Mouse (Mus musculus): ENCODE data around the gene Zic2.

The Zic2 gene

DNA sequence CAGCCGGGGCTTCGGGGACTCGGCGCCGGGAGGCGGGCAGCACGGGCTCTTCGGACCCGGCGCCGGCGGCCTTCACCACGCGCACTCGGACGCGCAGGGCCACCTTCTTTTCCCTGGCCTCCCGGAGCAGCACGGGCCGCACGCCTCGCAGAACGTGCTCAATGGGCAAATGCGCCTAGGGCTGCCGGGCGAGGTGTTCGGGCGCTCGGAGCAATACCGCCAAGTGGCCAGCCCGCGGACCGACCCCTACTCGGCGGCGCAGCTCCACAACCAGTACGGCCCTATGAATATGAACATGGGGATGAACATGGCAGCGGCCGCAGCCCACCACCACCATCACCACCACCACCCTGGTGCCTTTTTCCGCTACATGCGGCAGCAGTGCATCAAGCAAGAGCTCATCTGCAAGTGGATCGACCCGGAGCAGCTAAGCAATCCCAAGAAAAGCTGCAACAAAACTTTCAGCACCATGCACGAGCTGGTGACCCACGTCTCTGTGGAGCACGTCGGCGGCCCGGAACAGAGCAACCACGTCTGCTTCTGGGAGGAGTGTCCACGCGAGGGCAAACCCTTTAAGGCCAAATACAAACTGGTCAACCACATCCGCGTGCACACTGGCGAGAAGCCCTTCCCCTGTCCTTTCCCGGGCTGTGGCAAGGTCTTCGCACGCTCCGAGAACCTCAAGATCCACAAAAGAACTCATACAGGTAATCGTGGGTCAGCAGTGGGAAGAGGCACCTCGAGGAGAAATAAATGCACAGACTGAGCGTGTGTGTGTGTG lies 996 bp downstream of the Zic2 start:
- intact Hi-C loops (cut with DNase I): no loop called here

DNA sequence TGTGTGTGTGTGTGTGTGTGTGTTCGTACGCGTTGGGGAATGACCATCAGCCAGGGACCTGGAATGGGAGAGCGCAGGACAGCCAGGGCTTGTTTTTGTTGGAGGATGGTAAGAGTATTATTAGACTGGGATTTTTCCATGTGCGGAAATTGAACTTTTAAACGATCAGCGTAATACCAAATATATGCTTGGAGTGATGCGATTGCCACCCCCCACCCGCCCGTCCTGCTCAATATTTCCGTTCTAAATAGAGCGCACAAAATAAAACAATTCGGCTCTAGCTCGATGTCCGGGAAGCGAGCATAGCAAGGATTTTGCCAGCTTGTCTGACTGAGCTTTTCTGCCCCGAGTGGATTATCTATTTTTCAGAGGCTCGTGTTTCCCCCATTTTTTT lies 1.6 kb downstream of the Zic2 start:
- intact Hi-C loops (cut with DNase I): no loop called here

DNA sequence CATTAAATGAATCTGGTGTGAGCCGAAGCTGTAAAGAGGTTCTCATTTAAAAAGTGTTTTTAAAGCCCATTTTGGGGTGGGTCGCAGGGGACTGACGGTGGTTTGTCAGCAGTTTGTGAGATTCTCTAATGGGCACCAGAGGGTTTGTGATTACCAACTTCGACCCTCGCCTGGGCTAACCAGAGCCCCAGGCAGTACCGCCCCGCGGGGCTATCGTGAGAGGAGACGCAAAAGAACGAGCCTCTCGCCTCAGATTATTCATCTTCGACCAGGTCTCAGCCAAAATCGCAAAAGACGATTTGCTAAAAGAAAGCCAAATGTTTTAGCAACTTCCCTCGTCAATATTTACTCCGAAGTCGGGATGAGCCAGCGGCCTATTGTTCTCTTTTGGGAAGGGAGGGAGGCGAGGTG lies 2.0 kb downstream of the Zic2 start:
- intact Hi-C loops (cut with DNase I): no loop called here

DNA sequence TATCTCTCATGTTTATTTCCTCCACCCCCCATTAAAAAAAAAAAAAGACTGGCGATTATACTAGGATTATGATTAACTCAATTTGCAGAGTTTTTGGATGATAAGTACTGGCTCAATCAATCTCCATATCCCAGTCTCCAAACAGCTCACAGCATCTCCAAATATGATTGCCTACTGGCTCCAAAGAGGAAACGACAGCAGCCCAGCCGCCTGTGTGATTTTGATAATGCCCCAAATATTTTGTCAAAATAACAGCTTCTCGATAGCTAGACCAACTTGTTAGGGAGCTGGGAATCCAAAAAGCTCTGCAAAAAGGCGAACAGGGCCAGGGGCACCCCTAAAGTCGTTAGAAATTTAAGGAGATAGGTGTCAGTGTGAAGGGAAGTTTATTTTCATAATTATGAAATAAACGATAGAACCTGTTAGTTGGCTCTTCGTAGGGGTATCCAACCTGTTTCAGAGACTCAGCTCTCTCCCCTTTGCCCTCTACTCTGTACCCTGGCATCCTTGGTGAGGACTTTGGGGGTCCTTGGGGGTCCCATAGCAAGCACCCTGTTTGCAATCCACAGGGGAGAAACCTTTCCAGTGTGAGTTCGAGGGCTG lies 2.8 kb downstream of the Zic2 start:
- intact Hi-C loops (cut with DNase I): no loop called here

DNA sequence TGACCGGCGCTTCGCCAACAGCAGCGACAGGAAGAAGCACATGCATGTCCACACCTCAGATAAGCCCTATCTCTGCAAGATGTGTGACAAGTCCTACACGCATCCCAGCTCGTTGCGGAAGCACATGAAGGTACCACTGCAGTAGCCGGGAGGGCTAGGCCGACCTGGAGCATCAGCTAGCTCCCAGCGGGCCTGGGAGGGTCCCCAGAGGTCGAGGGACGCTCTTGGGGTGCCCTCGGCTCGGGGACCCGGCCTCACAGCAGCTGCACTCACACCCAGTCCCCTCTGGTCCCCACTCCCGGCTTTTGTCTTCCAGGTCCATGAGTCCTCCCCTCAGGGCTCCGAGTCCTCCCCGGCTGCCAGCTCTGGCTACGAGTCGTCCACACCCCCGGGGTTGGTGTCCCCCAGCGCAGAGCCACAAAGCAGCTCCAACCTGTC lies 3.4 kb downstream of the Zic2 start:
- intact Hi-C loops (cut with DNase I): no loop called here

DNA sequence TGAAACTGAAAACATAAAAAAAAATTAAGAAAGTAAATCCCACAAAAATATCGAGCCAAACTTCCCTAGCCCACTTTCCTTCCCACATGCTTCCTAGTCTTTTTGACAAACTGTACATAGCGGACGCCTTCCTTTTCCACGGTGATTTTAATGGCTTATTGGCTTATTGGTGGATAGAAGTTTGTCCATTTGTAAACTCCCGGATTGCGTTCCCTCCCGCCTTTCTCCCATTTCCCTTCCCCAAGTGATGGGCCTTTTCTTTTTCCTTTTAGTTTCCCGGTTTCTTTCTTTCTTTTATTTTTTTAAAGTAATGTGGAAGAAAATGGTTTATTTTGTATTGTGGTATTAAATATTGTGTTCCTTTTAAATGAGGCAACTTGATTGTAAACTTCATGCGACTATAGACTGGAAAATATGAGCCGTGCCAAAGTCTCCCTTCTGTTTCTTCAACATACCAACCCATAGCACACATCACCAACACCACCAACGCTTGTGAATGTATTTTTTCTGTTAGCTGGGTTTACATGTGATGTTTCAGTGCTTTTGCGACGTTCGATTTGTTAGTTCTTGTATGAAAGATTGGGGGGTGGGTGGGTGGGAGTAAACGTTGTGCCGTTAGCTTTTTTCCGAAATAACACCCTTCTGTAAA lies 4.3 kb downstream of the Zic2 start:
- intact Hi-C loops (cut with DNase I): no loop called here

DNA sequence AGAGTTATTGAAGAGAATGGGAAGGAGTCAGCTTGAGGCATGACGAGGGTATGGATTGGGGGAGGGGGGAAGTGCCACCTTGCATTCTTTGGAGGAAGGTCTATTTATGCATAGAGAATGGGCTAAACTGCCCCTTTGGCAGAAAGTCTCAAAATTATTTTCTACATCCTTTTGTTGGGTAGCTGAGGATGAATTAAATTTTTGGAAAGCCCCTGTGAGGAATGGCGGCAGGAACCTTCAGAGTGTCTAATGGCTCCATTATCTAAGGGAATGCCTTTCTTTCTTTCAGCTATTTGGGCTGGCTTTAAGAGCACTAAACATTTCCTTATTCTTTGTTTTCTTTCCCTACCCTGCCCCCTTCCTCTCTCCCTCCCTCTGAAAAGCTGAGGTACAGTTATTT lies 5.1 kb downstream of the Zic2 start:
- intact Hi-C loops (cut with DNase I): no loop called here

DNA sequence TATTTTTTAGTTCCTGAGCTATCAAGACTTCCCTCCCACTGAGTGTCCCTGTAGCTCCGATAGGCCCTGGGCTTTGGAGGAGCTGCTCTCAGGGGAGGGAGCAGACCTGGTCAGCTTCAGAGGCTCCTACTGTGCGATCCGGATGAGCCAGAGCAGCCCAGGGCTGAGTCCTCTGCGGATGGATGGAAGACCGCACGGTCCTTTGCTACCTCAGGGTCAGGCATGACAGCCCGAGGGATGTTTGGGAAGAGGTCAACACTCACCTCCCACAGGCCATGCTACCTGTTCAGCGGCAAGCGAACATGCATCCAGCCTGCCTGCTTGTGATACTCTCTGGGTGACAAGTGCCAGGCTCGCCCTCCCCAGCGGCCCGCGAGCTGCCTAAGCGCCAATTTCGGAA lies 5.9 kb downstream of the Zic2 start:
- intact Hi-C loops (cut with DNase I): no loop called here

DNA sequence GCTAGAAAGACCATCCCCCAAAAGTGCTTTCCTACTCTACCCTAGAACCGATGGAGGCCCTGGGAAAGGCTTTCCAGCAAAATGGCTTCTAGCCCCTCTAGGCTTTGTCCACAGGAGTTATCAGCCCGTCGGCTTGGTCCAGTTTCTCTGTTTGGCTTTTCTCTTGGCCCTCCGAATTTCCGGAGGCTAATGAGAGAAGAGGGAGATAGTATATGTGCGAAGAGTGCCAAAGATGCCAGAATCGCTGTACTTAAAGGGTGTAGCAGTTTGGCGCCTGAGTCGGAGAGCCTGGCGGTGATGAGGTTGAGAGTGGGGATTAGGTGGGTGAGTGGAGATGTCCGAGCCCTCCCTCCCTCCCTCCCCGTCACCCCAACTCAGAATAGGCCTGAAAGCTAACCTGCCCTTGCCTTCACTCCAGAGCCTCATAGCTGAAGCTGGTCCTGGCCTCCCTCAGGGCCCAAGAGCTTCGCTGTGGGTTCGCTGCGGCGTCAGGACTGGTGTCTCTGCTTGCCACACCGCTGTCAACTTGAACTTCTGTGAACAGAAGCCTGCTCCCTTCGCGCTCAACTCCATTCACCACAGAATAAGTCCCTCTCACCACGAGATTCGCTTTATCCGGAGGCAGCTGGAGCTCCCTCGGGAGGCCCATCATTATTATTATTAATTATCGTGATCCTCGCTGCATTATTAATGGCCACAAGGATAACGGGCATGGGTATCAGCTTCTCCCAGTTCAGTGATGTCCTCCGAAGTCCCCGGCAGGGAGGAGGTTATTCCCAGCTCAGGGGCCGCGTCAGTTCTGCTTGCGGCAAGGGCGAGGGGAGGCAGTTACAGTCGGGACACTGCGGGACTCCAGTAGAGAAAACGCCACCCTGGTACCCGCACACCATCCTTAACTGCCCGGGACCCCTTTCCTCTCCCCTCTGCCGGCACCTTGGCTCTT lies 7.1 kb downstream of the Zic2 start:
- intact Hi-C loops (cut with DNase I): no loop called here

DNA sequence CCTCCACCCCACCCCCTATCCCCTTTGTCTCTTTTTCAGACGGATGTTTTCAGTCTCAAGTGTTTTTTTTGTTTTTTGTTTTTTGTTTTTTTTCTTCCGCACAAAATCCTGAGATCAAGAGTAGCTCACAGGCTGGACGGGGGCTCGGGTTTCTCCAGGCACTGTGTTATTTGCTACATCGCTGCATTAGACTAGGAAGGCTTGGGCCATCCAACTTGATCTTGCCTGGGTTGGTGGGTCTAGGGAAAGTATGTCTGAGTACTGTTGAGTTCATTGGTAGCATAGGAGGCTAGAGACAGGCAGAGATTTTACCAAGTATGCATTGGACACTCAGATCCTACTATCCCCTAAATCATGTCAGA lies 7.8 kb downstream of the Zic2 start:
- intact Hi-C loops (cut with DNase I): no loop called here

DNA sequence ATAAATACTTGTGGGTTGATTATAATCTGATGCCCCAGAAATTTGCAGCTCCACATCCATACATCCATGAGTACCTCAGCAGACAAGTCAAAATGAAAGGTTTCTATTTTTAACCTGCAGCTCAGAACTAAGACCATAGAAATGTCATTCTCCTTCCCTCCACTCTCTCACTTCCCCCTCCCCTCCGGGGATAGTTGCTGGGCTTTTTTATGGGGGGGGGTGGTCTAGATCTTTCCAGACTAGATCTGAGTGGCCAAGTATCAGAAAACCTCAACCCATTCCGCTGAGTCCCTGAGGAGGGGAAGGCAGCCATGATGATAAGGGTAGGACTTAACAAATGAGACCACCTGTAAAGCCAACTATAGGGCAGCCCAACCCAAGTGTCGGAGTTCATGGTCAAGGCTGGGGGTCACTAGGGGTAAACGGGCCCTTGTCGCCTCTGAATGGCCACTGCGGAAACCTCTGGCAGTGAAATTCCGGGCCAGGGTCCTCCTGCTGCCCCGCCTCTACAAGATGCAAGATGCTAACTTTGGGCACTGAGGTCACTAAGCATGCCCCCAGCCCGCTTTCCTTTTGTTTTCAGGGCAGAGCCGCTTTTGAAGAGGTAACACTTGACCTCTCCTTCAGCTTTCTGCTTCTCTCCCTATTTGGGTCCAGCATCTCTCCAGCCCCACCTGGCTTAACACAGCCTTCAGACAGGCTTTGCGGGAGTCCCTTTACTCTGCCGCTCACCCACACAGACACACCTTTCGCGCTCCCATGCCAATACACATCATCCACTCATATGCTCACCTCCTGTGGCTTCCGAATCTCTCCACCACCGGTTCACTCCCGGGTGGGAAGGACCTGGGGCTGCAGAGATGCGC lies 8.6 kb downstream of the Zic2 start:
- intact Hi-C loops (cut with DNase I): no loop called here

DNA sequence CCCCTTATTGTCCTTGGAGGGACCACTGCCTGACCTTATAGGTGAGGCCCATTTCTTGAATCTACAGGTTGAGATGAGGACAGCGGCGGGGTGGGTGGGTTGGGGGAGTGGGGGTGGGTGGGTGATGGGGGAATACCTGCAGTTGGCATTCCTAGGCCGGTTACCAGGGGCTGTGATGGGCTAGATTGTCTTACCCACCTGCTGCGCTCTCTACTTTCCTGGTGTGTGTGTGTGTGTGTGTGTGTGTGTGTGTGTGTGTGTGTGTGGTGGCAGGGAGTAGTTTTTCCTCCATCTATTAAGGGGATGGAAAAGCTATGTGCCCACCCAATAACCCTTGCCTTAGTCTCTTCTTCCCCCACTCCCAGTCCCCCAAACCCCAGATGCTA lies 9.2 kb downstream of the Zic2 start:
- intact Hi-C loops (cut with DNase I): no loop called here

DNA sequence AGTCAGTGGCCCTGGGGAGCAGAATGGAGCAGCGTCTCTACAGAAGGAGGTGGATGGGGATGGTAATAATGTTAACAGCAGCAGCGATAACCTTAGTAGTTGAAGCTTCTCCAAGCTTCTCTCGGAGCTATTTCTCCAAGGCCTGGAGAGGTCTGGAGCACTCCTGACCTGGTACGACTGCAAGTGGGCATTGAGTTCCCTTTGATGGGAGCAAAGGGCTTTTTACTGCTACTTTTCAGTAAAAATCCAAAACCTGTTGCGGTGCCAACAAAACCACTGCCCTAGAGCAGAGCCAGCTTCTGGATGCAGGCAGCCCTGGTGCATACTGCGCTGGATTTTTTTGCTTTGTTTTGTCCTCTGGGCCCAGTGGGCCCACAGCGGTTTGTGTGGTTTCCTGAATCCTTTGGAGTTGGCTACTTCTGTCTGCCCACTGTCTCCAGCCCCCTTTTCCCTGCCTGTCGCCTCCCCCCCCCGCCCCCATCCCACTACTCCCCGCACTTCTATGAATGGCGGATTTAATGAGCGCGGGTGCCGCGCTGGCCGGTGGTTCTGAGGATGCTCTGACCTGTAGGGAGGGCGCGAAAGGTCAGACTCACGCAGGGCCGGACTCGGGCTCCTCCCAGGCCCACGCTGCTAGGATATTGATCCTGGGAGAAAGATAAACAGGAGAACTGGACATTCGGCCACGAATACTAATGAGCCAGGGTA lies 9.8 kb downstream of the Zic2 start:
- intact Hi-C loops (cut with DNase I): no loop called here

DNA sequence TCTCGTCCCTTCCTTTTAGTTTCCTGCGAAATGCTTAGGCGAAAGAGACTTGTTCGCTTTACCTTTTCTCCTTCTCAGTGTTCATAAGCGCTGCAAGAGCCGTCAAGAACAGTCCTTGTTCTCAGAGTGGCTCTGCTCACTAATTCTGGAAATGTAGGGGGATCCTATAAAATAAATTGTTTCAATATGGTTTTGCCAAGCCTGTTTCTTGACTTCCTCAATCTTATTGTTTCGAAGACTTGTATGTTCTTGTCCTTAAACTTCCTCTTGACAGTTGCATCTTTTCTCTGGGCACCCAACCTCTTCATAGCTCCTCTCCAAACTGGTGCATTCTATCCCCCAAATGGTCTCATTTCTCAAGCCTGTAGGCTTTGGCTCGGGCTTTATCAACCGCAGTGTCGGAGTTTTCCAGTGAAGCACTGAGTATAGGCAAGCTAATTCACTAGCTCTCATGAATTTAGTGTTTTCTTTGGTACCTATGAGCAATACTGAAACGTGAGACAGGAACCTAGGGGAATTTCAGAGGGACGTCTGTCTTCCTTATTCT lies 10.5 kb downstream of the Zic2 start:
- intact Hi-C loops (cut with DNase I): no loop called here

DNA sequence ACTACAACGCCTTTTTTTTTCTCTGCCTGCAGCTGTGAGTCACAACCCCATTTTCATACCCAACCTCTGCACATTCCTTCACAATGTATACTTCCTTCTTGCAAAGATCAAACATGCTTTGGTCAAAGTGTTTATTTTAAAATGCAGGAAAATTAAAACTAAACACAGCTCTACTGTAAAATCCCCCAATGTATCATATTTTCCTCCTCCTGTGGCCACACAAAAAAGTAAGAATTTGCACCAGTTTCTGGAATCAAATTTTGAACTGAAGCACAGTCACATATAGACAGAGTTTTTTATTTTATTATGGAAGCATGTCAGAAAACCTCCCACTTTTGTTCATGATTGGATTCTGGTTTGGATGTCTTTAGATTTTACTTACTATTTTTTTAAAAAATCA lies 11.4 kb downstream of the Zic2 start:
- intact Hi-C loops (cut with DNase I): no loop called here

DNA sequence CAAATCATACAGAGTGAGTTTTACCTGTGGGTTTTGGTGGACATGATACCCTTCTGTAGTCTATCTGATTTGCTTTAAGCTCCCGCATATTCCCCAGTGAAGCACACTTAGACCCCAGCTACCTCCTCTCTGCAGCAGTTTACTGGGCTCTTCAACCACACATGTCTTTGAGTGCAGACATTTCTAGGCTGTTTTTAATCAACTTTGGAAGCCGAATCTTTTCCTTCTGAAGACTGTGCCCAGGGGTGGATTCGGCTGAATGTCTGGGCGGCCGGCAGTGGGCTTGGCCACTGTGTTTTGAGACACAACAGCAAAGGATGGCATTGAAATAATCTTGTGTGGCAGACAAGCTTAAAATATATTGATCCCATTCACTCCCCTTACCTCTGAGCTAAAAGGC lies 12.1 kb downstream of the Zic2 start:
- intact Hi-C loops (cut with DNase I): no loop called here

DNA sequence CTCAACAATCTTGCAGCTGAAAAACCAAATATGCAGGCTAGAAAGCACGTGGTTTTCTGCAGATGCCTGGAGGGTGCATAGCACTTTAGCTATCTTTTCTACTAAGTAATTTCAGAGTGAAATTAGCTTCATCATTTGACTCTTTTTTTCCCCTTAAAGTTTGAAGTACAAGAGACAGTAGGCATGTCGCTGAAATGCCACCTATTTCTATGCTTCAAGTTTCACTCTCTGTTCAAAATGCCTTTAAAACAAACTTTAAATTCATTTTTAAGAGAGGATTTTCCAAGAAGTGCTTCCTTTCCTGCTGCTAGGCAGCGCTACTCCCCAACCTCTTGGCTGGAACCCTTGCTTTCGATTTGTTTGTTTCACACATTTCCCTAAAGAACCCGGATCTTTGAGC lies 13.8 kb downstream of the Zic2 start:
- intact Hi-C loops (cut with DNase I): no loop called here

DNA sequence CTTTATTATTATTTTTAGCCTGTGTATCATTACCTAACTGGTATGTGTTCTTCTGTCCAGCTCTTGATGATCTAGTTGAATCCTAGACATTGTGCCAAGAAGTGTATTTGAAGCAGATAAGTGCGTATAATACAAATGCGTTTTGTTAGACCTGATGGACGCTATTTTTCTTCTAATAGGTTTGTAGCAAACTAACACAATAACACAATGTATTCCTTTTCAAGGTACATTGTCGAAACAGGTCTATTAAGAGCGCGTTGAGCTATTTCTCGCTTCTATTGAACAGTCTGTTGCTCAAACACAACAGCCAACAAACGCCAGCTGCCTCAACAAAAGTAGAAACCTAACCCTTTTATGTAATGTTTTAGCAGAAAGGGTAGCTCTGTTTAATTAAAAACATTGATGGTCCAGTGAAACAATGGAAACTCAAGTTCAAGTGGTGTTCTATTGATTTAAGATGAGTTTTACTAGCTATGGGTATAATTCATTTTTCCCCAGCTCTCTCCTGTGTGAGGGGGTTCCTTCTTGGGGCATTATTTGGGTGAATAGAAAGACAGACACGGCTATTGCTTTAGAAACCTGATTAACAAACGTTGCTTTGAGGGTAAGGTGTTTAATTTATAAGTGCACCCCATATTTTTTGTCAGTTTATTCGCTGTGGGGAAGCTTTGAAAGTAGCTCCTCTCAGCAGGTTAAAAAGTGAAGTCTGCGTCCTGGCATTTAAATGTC lies 14.6 kb downstream of the Zic2 start:
- intact Hi-C loops (cut with DNase I): no loop called here

All from adrenal gland (tissue).